In the genomic region with DNA sequence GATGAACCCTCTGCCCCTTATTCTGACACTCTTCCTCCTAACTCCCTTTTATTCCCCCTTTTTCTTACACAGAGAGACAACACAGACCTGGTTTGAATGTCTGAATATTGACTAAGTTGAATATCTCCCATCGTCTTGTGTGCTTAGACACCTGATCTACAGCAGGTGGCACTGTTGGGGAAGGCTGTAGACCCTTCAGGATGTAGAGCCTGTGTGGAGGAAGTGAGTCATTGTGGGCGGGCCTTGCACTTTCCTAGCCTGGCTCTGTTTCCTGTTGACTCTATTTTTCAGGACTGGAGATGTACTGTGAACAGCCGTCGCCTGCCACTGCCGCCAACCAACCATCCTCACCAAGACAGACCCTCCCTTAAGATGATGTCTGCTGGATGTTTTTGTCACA, we compare ENCODE assay signal across 23 mouse cellular contexts.
A peak's percentile ranks its signal among the peaks of the same experiment; 100 is the strongest.
DNase-seq lines count a peak whose midpoint lies in the region; ATAC-seq and TF ChIP-seq lines count a peak whose summit lies in the region.
"Had no signal": no experiment of that assay in that cellular context is flagged by ENCODE, and none has a peak within 500 bp of the region (broad histone marks: within the 10 kb centered on the region; RNA-seq: fewer than 3 reads in every experiment).

No protein-coding gene starts in this region.

- no peak overlapping the region for H3K9ac ChIP-seq in lung, embryonic 14.5 days
- no peak overlapping the region for H3K9ac ChIP-seq in stomach, postnatal 0 days (ENCODE audit: low read length)
- H3K9ac ChIP-seq: embryonic facial prominence, embryonic 13.5 days; heart, embryonic 13.5 days; hindbrain, embryonic 15.5 days; limb, embryonic 12.5 days; neural tube, embryonic 13.5 days had no signal

- TF ChIP-seq POLR2A in lung, adult 2 months (IDR thresholded peaks at IDR 0.05; ENCODE audit: borderline replicate concordance, extremely low read depth, low read depth, low read length) = no peak

- no peak; the same call in 1 of the 2 replicates for ATAC-seq in lung, embryonic 14.5 days (ENCODE audit: insufficient read depth)
- ATAC-seq in stomach, postnatal 0 days (ENCODE audit: low FRiP score, low TSS enrichment) = no peak
- ATAC-seq: forebrain, embryonic 16.5 days had no signal

- no peaks in the 10 kb centered on the region for H3K9me3 ChIP-seq in lung, embryonic 14.5 days (ENCODE audit: low read depth, low read length)
- no peaks in the 10 kb centered on the region for H3K9me3 ChIP-seq in stomach, postnatal 0 days (ENCODE audit: control insufficient read depth, low read length)
- H3K9me3 ChIP-seq: embryonic facial prominence, embryonic 13.5 days; heart, embryonic 13.5 days; hindbrain, embryonic 10.5 days; hindbrain, embryonic 15.5 days; limb, embryonic 12.5 days; neural tube, embryonic 13.5 days had no signal

- no peaks in the 10 kb centered on the region for H3K36me3 ChIP-seq in lung, embryonic 14.5 days (ENCODE audit: insufficient read depth)
- no peaks in the 10 kb centered on the region for H3K36me3 ChIP-seq in stomach, postnatal 0 days (ENCODE audit: control insufficient read depth, insufficient read depth, low read length)
- H3K36me3 ChIP-seq: embryonic facial prominence, embryonic 13.5 days; heart, embryonic 13.5 days; hindbrain, embryonic 10.5 days; hindbrain, embryonic 15.5 days; limb, embryonic 12.5 days; neural tube, embryonic 13.5 days had no signal

- TF ChIP-seq EP300 in stomach, postnatal 0 days (optimal IDR thresholded peaks at IDR 0.05) = no peak

- intact Hi-C loops in heart, postnatal 36 days (cut with DNase I) = no loop called here

- WGBS in lung, embryonic 14.5 days = 81% methylated on average over 5 of the region's 5 CpGs
- WGBS in lung, adult 2 months = 70% methylated on average over 5 of the region's 5 CpGs
- 79% methylated on average over 5 of the region's 5 CpGs for WGBS in stomach, postnatal 0 days

- no peaks in the 10 kb centered on the region for H3K4me1 ChIP-seq in lung, embryonic 14.5 days (ENCODE audit: insufficient read depth)
- no peaks in the 10 kb centered on the region for H3K4me1 ChIP-seq in lung, adult 2 months (ENCODE audit: control insufficient read depth, insufficient read depth, low read length)
- H3K4me1 ChIP-seq in stomach, postnatal 0 days (replicated peaks; ENCODE audit: control insufficient read depth, insufficient read depth) = no peaks in the 10 kb centered on the region
- H3K4me1 ChIP-seq: embryonic facial prominence, embryonic 13.5 days; hindbrain, embryonic 15.5 days; neural tube, embryonic 13.5 days had no signal

- H3K4me2 ChIP-seq in lung, embryonic 14.5 days = no peak overlapping the region
- H3K4me2 ChIP-seq in stomach, postnatal 0 days (replicated peaks; ENCODE audit: low read depth) = no peak overlapping the region
- H3K4me2 ChIP-seq: embryonic facial prominence, embryonic 13.5 days; heart, embryonic 13.5 days; hindbrain, embryonic 15.5 days; limb, embryonic 12.5 days; liver, embryonic 11.5 days; midbrain, embryonic 11.5 days; neural tube, embryonic 13.5 days had no signal

- no peak overlapping the region for H3K4me3 ChIP-seq in lung, embryonic 14.5 days (ENCODE audit: low read depth, low read length)
- no peak overlapping the region for H3K4me3 ChIP-seq in lung, adult 2 months (replicated peaks; ENCODE audit: extremely low read depth, low read depth, low read length)
- no peak overlapping the region for H3K4me3 ChIP-seq in stomach, postnatal 0 days (ENCODE audit: low read depth, low read length)
- H3K4me3 ChIP-seq: embryonic facial prominence, embryonic 13.5 days; gastrocnemius, adult 2 months; heart, embryonic 13.5 days; hindbrain, embryonic 10.5 days; hindbrain, embryonic 15.5 days; left cerebral cortex, adult 2 months; limb, embryonic 12.5 days; neural tube, embryonic 13.5 days had no signal

- no peak overlapping the region for H3K27ac ChIP-seq in lung, embryonic 14.5 days (ENCODE audit: low read depth)
- H3K27ac ChIP-seq in stomach, postnatal 0 days (replicated peaks) = no peak overlapping the region
- H3K27ac ChIP-seq: embryonic facial prominence, embryonic 13.5 days; heart, embryonic 13.5 days; hindbrain, embryonic 10.5 days; hindbrain, embryonic 15.5 days; left cerebral cortex, adult 2 months; limb, embryonic 12.5 days; neural tube, embryonic 13.5 days had no signal

- H3K27me3 ChIP-seq in lung, embryonic 14.5 days (ENCODE audit: insufficient read depth, low read length) = no peaks in the 10 kb centered on the region
- no peaks in the 10 kb centered on the region for H3K27me3 ChIP-seq in stomach, postnatal 0 days (ENCODE audit: control insufficient read depth, insufficient read depth, low read length)
- H3K27me3 ChIP-seq: embryonic facial prominence, embryonic 13.5 days; heart, embryonic 13.5 days; hindbrain, embryonic 15.5 days; neural tube, embryonic 13.5 days had no signal

- DNase-seq in lung, embryonic 14.5 days = peak; percentile 48
- no peak for DNase-seq in lung, adult 2 months
- DNase-seq in 416B (ENCODE audit: low read depth) (peak; percentile 84), ES-CJ7 (ENCODE audit: low read depth, low spot score) (peak; percentile 72)
- no peak for DNase-seq in stomach, postnatal 0 days (ENCODE audit: low spot score)
- DNase-seq in heart, postnatal 36 days = no peak
- DNase-seq: adrenal gland, postnatal 10 days; cerebellum, adult 8-10 months; cerebellum, postnatal 36 days; gastrocnemius, adult 2 months; heart, postnatal 10 days; kidney, adult 8-10 months; kidney, postnatal 10 days had no signal

- TF ChIP-seq CTCF in lung, embryonic 14.5 days (IDR thresholded peaks at IDR 0.05; ENCODE audit: low read depth) = peak; percentile 46; the same call in 1 of the 2 replicates
- no peak for TF ChIP-seq CTCF in lung, adult 2 months (IDR thresholded peaks at IDR 0.05; ENCODE audit: insufficient read depth, low read length)
- peak; percentile 38; the same call in 1 of the 2 replicates for TF ChIP-seq CTCF in stomach, postnatal 0 days (IDR thresholded peaks at IDR 0.05; ENCODE audit: low read depth)

Comparison
In these comparisons a context has a peak if more than half of its experiments do, and no peak if none do; other contexts are left out.
1. DNase-seq: peak in lung, embryonic 14.5 days (single experiment), 416B (single experiment) and ES-CJ7 (single experiment); none in lung, adult 2 months (single experiment), stomach, postnatal 0 days (single experiment) and heart, postnatal 36 days (0 of 2).